Mouse (Mus musculus) adrenal gland (tissue): ENCODE data around the gene Skap1.

Source experiments
- intact Hi-C: fragments of 180-260 bp; cut with DNase I; formaldehyde crosslinking; loops from one replicate; pipeline ENCODE4 v1.15.1; 2025

Gene Skap1

GRCm38 (mm10) chr11:96740796-96741195 is 276.4 kb downstream of the Skap1 start:
- intact Hi-C loops = no loop called here

- intact Hi-C loops = no loop called here
Measured at GRCm38 (mm10) chr11:96741995-96742394, 277.6 kb downstream of the Skap1 start.

GRCm38 (mm10) chr11:96743000-96743399 is 278.6 kb downstream of the Skap1 start:
- intact Hi-C loops = no loop called here

GRCm38 (mm10) chr11:96743891-96744290 is 279.5 kb downstream of the Skap1 start:
- intact Hi-C loops = no loop called here

GRCm38 (mm10) chr11:96746648-96747047 is 282.3 kb downstream of the Skap1 start:
- intact Hi-C loops = no loop called here

GRCm38 (mm10) chr11:96747555-96747954 is 283.2 kb downstream of the Skap1 start:
- intact Hi-C loops = no loop called here

GRCm38 (mm10) chr11:96755298-96755697 is 290.9 kb downstream of the Skap1 start:
- intact Hi-C loops = no loop called here

GRCm38 (mm10) chr11:96757421-96757820 is 293.0 kb downstream of the Skap1 start:
- intact Hi-C loops = no loop called here

GRCm38 (mm10) chr11:96758402-96758801 is 294.0 kb downstream of the Skap1 start:
- intact Hi-C loops = loop anchor here (2.0 kb wide), 1 partner anchor 104 kb away; no protein-coding TSS in a partner anchor

GRCm38 (mm10) chr11:96760042-96760441 is 295.6 kb downstream of the Skap1 start:
- intact Hi-C loops = no loop called here

- intact Hi-C loops = no loop called here
Measured at GRCm38 (mm10) chr11:96761984-96762383, 297.6 kb downstream of the Skap1 start.

GRCm38 (mm10) chr11:96762742-96763470 is 298.5 kb downstream of the Skap1 start:
- intact Hi-C loops = no loop called here

GRCm38 (mm10) chr11:96764511-96765350 is 300.3 kb downstream of the Skap1 start:
- intact Hi-C loops = no loop called here

- intact Hi-C loops = no loop called here
Measured at GRCm38 (mm10) chr11:96765645-96766044, 301.3 kb downstream of the Skap1 start.

GRCm38 (mm10) chr11:96766555-96766954 is 302.2 kb downstream of the Skap1 start:
- intact Hi-C loops = no loop called here

GRCm38 (mm10) chr11:96767096-96767495 is 302.7 kb downstream of the Skap1 start:
- intact Hi-C loops = no loop called here

GRCm38 (mm10) chr11:96768240-96768639 is 303.8 kb downstream of the Skap1 start:
- intact Hi-C loops = no loop called here

GRCm38 (mm10) chr11:96771274-96771975 is 307.0 kb downstream of the Skap1 start:
- intact Hi-C loops = no loop called here

GRCm38 (mm10) chr11:96772413-96772812 is 308.0 kb downstream of the Skap1 start:
- intact Hi-C loops = no loop called here

- intact Hi-C loops = no loop called here
Measured at GRCm38 (mm10) chr11:96774536-96774935, 310.1 kb downstream of the Skap1 start.

- intact Hi-C loops = no loop called here
Measured at GRCm38 (mm10) chr11:96775063-96775462, 310.7 kb downstream of the Skap1 start.

GRCm38 (mm10) chr11:96775665-96776064 is 311.3 kb downstream of the Skap1 start:
- intact Hi-C loops = no loop called here
